Mouse (Mus musculus): ENCODE results near the gene Lrg1.

Gene Lrg1

GRCm38 (mm10) chr17:56134463-56134971, 12.7 kb upstream of the Lrg1 start:
- no peak for DNase-seq (ENCODE audit: low spot score in 2 of 2)

- DNase-seq (ENCODE audit: low spot score in 2 of 2): no peak
These were observed 11.9 kb upstream of the Lrg1 start for GRCm38 (mm10) chr17:56133457-56134363.

GRCm38 (mm10) chr17:56132661-56133060, 10.9 kb upstream of the Lrg1 start:
- DNase-seq (ENCODE audit: low spot score in 2 of 2): peak in 1 of 2 experiments; percentile 65

- DNase-seq (ENCODE audit: low spot score in 2 of 2): peak; percentile 67 to 68
These were observed 10.0 kb upstream of the Lrg1 start for GRCm38 (mm10) chr17:56131814-56132213.

GRCm38 (mm10) chr17:56131136-56131535, 9.3 kb upstream of the Lrg1 start:
- DNase-seq (ENCODE audit: low spot score in 2 of 2): no peak

- DNase-seq (ENCODE audit: low spot score in 2 of 2): no peak
These were observed 6.4 kb upstream of the Lrg1 start for GRCm38 (mm10) chr17:56128246-56128645.

- DNase-seq (ENCODE audit: low spot score in 2 of 2): no peak
These were observed 4.4 kb upstream of the Lrg1 start for GRCm38 (mm10) chr17:56126175-56126574.

GRCm38 (mm10) chr17:56125276-56125630, 3.5 kb upstream of the Lrg1 start:
- no peak for DNase-seq (ENCODE audit: low spot score in 2 of 2)

- DNase-seq (ENCODE audit: low spot score in 2 of 2): peak in 1 of 2 experiments; percentile 62
These were observed 2.8 kb upstream of the Lrg1 start for GRCm38 (mm10) chr17:56124377-56125275.

- no peak for DNase-seq (ENCODE audit: low spot score in 2 of 2)
These were observed 2.0 kb upstream of the Lrg1 start for GRCm38 (mm10) chr17:56123681-56124340.

- no peak for DNase-seq (ENCODE audit: low spot score in 2 of 2)
These were observed 1.4 kb upstream of the Lrg1 start for GRCm38 (mm10) chr17:56123161-56123560.

GRCm38 (mm10) chr17:56119981-56120880, 1.6 kb downstream of the Lrg1 start:
- DNase-seq (ENCODE audit: low spot score in 2 of 2): no peak

- no peak for DNase-seq (ENCODE audit: low spot score in 2 of 2)
These were observed 2.4 kb downstream of the Lrg1 start for GRCm38 (mm10) chr17:56119431-56119830.

GRCm38 (mm10) chr17:56117251-56117710, 4.5 kb downstream of the Lrg1 start, which contains the start of gene Plin5:
Gene Plin5 (minus strand): TSS chr17:56117596.
- DNase-seq (ENCODE audit: low spot score in 2 of 2): no peak

- DNase-seq (ENCODE audit: low spot score in 2 of 2): no peak
These were observed 5.6 kb downstream of the Lrg1 start for GRCm38 (mm10) chr17:56116193-56116592.

- DNase-seq (ENCODE audit: low spot score in 2 of 2): no peak
These were observed 9.1 kb downstream of the Lrg1 start for GRCm38 (mm10) chr17:56112743-56113142.

GRCm38 (mm10) chr17:56111864-56112263, 9.9 kb downstream of the Lrg1 start:
- peak; percentile 63 to 70 for DNase-seq (ENCODE audit: low spot score in 2 of 2)

- no peak for DNase-seq (ENCODE audit: low spot score in 2 of 2)
These were observed 10.8 kb downstream of the Lrg1 start for GRCm38 (mm10) chr17:56111021-56111420.

GRCm38 (mm10) chr17:56110571-56110970, 11.2 kb downstream of the Lrg1 start:
- DNase-seq (ENCODE audit: low spot score in 2 of 2): no peak

GRCm38 (mm10) chr17:56109219-56110051, 12.4 kb downstream of the Lrg1 start, which contains the start of gene Plin4:
Gene Plin4 (minus strand): TSS chr17:56109803.
- DNase-seq (ENCODE audit: low spot score in 2 of 2): no peak
